Mouse (Mus musculus): Measurements from ENCODE around the gene Inf2. TPM values are rescaled to one million over a fixed set of nuclear protein-coding genes. Genes with fewer than 3 reads are reported as not detected.

Inf2 gene
- total and polyA plus RNA-seq, 2 experiments from 2014 or later, result 1.4 to 5.9 TPM

DNA sequence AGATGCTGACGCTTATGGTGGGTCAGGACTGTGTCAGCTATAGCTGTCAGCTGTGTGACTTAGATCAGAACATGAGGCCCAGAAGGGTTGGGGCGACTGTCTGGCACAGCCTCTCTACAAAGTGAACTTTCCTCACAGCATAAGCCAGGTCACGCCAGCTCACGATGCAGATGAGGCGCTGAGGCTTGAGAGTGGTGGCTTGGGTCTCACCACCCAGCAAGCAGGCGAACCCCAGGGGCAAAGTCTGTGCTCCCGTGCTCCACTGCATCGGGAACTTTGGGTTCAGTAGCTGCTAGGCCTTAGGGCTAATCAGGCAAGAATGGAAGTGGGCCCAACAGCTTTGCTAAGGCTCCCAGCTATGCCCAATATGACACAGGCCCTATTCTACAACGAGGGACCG lies 20.4 kb downstream of the Inf2 start:
- ATAC-seq (no peak), DNase-seq (ENCODE audit: low spot score) (no peak)
- Histone ChIP-seq H3K27me3 (ENCODE audit: insufficient read depth, low read length) (no peaks in the 10 kb centered on the region), H3K4me3 (ENCODE audit: low read length) (no peak overlapping the region), H3K4me1 (ENCODE audit: insufficient read depth, low read length) (no peaks in the 10 kb centered on the region), H3K9ac (replicated peaks; ENCODE audit: low read length) (no peak overlapping the region), H3K27ac (no peak overlapping the region), H3K36me3 (ENCODE audit: insufficient read depth, low read length) (no peaks in the 10 kb centered on the region), H3K9me3 (ENCODE audit: low read length) (no peaks in the 10 kb centered on the region), H3K4me2 (ENCODE audit: low read depth, low read length) (no peak overlapping the region)
- no peak for TF ChIP-seq CTCF (IDR thresholded peaks at IDR 0.05; ENCODE audit: low read depth)
- WGBS, result 89% methylated on average over 10 of the region's 10 CpGs

- WGBS, result 49% methylated on average over 9 of the region's 9 CpGs
- Histone ChIP-seq H3K36me3 (ENCODE audit: insufficient read depth, low read length) (no peaks in the 10 kb centered on the region), H3K27me3 (ENCODE audit: insufficient read depth, low read length) (no peaks in the 10 kb centered on the region), H3K9ac (replicated peaks; ENCODE audit: low read length) (no peak overlapping the region), H3K9me3 (ENCODE audit: low read length) (no peaks in the 10 kb centered on the region), H3K4me2 (ENCODE audit: low read depth, low read length) (no peak overlapping the region), H3K4me3 (ENCODE audit: low read length) (no peak overlapping the region), H3K4me1 (ENCODE audit: insufficient read depth, low read length) (peaks cover 10% of the 10 kb centered on the region), H3K27ac (no peak overlapping the region)
- ATAC-seq (no peak), DNase-seq (ENCODE audit: low spot score) (no peak)
- TF ChIP-seq CTCF (IDR thresholded peaks at IDR 0.05; ENCODE audit: low read depth), result no peak
These were observed 28.1 kb downstream of the Inf2 start for GRCm38 (mm10) chr12:112616668-112617067.

DNA sequence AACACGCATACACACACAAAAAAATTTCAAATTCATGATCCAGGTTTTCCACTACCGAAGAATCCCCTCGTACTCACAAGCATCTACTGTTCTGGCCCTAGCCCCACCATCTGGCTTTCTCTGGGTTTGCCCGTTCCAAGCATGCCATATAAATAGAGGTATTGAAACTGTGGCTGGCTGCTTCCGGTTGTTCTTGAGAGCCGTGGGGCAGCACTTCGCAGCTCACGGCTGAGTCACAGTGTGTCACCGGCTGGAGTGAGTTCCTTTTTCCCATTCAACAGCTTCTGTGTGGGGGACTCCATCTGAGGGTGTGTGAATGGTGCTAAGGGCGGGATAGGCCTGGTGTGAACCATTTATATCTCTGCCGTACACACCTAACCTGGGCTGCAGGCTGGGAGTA lies 28.6 kb downstream of the Inf2 start:
- H3K27ac ChIP-seq, result no peak overlapping the region
- no peaks in the 10 kb centered on the region for H3K27me3 ChIP-seq (ENCODE audit: insufficient read depth, low read length)
- DNase-seq (ENCODE audit: low spot score) (peak; percentile 30), ATAC-seq (no peak)
- no peak for TF ChIP-seq CTCF (IDR thresholded peaks at IDR 0.05; ENCODE audit: low read depth)
- no peak overlapping the region for H3K9ac ChIP-seq (replicated peaks; ENCODE audit: low read length)
- H3K4me1 ChIP-seq (ENCODE audit: insufficient read depth, low read length), result peaks cover 10% of the 10 kb centered on the region
- no peak overlapping the region for H3K4me2 ChIP-seq (ENCODE audit: low read depth, low read length)
- no peaks in the 10 kb centered on the region for H3K36me3 ChIP-seq (ENCODE audit: insufficient read depth, low read length)
- H3K9me3 ChIP-seq (ENCODE audit: low read length), result no peaks in the 10 kb centered on the region
- H3K4me3 ChIP-seq (ENCODE audit: low read length), result no peak overlapping the region
- WGBS, result 80% methylated on average over 11 of the region's 11 CpGs

GRCm38 (mm10) chr12:112617898-112618380 lies 29.4 kb downstream of the Inf2 start:
- no peak overlapping the region for H3K9ac ChIP-seq (replicated peaks; ENCODE audit: low read length)
- WGBS, result 15% methylated on average over 8 of the region's 8 CpGs

GRCm38 (mm10) chr12:112618981-112619685 lies 30.5 kb downstream of the Inf2 start:
- H3K9ac ChIP-seq (replicated peaks; ENCODE audit: low read length), result peak overlapping the region; percentile 58; the same call in 1 of the 2 replicates
- no peak for DNase-seq (ENCODE audit: low spot score)
- 31% methylated on average over 13 of the region's 13 CpGs for WGBS

More at GRCm38 (mm10) chr12:112617898-112618380, 29.4 kb downstream of the Inf2 start:
- Histone ChIP-seq H3K9me3 (ENCODE audit: low read length) (no peaks in the 10 kb centered on the region), H3K27me3 (ENCODE audit: insufficient read depth, low read length) (no peaks in the 10 kb centered on the region), H3K4me2 (ENCODE audit: low read depth, low read length) (no peak overlapping the region), H3K4me3 (ENCODE audit: low read length) (no peak overlapping the region), H3K4me1 (ENCODE audit: insufficient read depth, low read length) (peaks cover 10% of the 10 kb centered on the region), H3K36me3 (ENCODE audit: insufficient read depth, low read length) (no peaks in the 10 kb centered on the region), H3K27ac (no peak overlapping the region)
- ATAC-seq (peak; percentile 62), DNase-seq (ENCODE audit: low spot score) (peak; percentile 79)
- peak; percentile 79 for TF ChIP-seq CTCF (IDR thresholded peaks at IDR 0.05; ENCODE audit: low read depth)

GRCm38 (mm10) chr12:112619686-112620353 lies 31.2 kb downstream of the Inf2 start, which contains the start of gene Adssl1:
TSS of gene Adssl1 (plus strand) at chr12:112620045.
- ATAC-seq, result peak; percentile 60
- DNase-seq (ENCODE audit: low spot score), result peak; percentile 54
- H3K27ac ChIP-seq, result peak within 1 kb of the TSS; percentile 32

More at GRCm38 (mm10) chr12:112618981-112619685, 30.5 kb downstream of the Inf2 start:
- H3K4me2 ChIP-seq (ENCODE audit: low read depth, low read length), result peak overlapping the region; percentile 94
- peaks cover 10% of the 10 kb centered on the region for H3K4me1 ChIP-seq (ENCODE audit: insufficient read depth, low read length)
- peak overlapping the region; percentile 32 for H3K27ac ChIP-seq
- TF ChIP-seq CTCF (IDR thresholded peaks at IDR 0.05; ENCODE audit: low read depth), result no peak
- no peaks in the 10 kb centered on the region for H3K9me3 ChIP-seq (ENCODE audit: low read length)
- no peaks in the 10 kb centered on the region for H3K36me3 ChIP-seq (ENCODE audit: insufficient read depth, low read length)
- ATAC-seq, result no peak
- peak overlapping the region; percentile 51 for H3K4me3 ChIP-seq (ENCODE audit: low read length)
- H3K27me3 ChIP-seq (ENCODE audit: insufficient read depth, low read length), result no peaks in the 10 kb centered on the region

More at GRCm38 (mm10) chr12:112619686-112620353, 31.2 kb downstream of the Inf2 start, which contains the start of gene Adssl1:
- H3K9me3 ChIP-seq (ENCODE audit: low read length), result no peaks in the 10 kb centered on the region
- 2% methylated on average over 54 of the region's 56 CpGs for WGBS
- no peaks in the 10 kb centered on the region for H3K27me3 ChIP-seq (ENCODE audit: insufficient read depth, low read length)
- TF ChIP-seq CTCF (IDR thresholded peaks at IDR 0.05; ENCODE audit: low read depth), result no peak
- H3K36me3 ChIP-seq (ENCODE audit: insufficient read depth, low read length), result no peaks in the 10 kb centered on the region
- peak within 1 kb of the TSS; percentile 58 for H3K9ac ChIP-seq (replicated peaks; ENCODE audit: low read length)
- peak within 1 kb of the TSS; percentile 51 for H3K4me3 ChIP-seq (ENCODE audit: low read length)
- peak within 1 kb of the TSS; percentile 94 for H3K4me2 ChIP-seq (ENCODE audit: low read depth, low read length)
- peaks cover 10% of the 10 kb centered on the region for H3K4me1 ChIP-seq (ENCODE audit: insufficient read depth, low read length)
